Mouse (Mus musculus) lung, embryonic 15.5 days (tissue): ENCODE measurements around the gene Gng3. TPM values are rescaled to one million over a fixed set of nuclear protein-coding genes. Genes with fewer than 3 reads are reported as not detected.
"Not testable (repeated sequence)": the region's sequence is repeated elsewhere in the genome, so short reads cannot be mapped to it uniquely, and the experiment has no call there.

Source experiments
- ATAC-seq: fragments of 200-750 bp; cut with Nextera tagmentation; 2 replicates; pipeline ENCODE4 v1.8.0; 2017; ENCODE audit warnings: moderate number of reproducible peaks, borderline replicate concordance; ENCODE audit not compliant: low FRiP score, low TSS enrichment; ENCODE audit errors: extremely low read depth
- H3K27ac ChIP-seq: fragments of 300-500 bp; sonication (generic); 2 replicates; pipeline ENCODE4 v1.5.1; 2015; ENCODE audit warnings: moderate library complexity, mild to moderate bottlenecking, inconsistent platforms
- H3K27me3 ChIP-seq: fragments of 300-500 bp; sonication (generic); 2 replicates; pipeline ENCODE4 v1.6.1; 2015; ENCODE audit warnings: inconsistent platforms
- H3K36me3 ChIP-seq: fragments of 300-500 bp; sonication (generic); 2 replicates; pipeline ENCODE4 v1.6.1; 2015; ENCODE audit warnings: inconsistent platforms
- H3K4me1 ChIP-seq: fragments of 300-500 bp; sonication (generic); 2 replicates; pipeline ENCODE4 v1.6.1; 2015; ENCODE audit warnings: inconsistent platforms
- H3K4me2 ChIP-seq: fragments of 300-500 bp; sonication (generic); 2 replicates; pipeline ENCODE4 v1.6.1; 2015; ENCODE audit warnings: inconsistent platforms, mild to moderate bottlenecking, moderate library complexity
- H3K4me3 ChIP-seq: fragments of 300-500 bp; sonication (generic); 2 replicates; pipeline ENCODE4 v1.5.1; 2015; ENCODE audit warnings: mild to moderate bottlenecking, inconsistent platforms
- H3K9ac ChIP-seq: fragments of 300-500 bp; sonication (generic); 2 replicates; pipeline ENCODE4 v1.6.1; 2015; ENCODE audit warnings: inconsistent platforms
- H3K9me3 ChIP-seq: fragments of 300-500 bp; sonication (generic); 2 replicates; pipeline ENCODE4 v1.6.1; 2016; ENCODE audit warnings: inconsistent platforms
- WGBS: fragments of 180-500 bp; shearing (Covaris S2); methylation state at CpG from one replicate; pipeline ENCODE4 v1.1.7; 2015; 5-methylcytosine and 5-hydroxymethylcytosine counted together
- polyA plus RNA-seq: library from polyadenylated mRNA; unstranded; fragments of >200 nt; fragmentation: Nextera tagmentation; extraction: Ambion mirVana; gene quantifications from 2 replicates; pipeline ENCODE4 v1.2.1, GENCODE M21; 2015

The Gng3 gene
- polyA plus RNA-seq, 1 experiment from 2014 or later = 2.5 TPM

DNA sequence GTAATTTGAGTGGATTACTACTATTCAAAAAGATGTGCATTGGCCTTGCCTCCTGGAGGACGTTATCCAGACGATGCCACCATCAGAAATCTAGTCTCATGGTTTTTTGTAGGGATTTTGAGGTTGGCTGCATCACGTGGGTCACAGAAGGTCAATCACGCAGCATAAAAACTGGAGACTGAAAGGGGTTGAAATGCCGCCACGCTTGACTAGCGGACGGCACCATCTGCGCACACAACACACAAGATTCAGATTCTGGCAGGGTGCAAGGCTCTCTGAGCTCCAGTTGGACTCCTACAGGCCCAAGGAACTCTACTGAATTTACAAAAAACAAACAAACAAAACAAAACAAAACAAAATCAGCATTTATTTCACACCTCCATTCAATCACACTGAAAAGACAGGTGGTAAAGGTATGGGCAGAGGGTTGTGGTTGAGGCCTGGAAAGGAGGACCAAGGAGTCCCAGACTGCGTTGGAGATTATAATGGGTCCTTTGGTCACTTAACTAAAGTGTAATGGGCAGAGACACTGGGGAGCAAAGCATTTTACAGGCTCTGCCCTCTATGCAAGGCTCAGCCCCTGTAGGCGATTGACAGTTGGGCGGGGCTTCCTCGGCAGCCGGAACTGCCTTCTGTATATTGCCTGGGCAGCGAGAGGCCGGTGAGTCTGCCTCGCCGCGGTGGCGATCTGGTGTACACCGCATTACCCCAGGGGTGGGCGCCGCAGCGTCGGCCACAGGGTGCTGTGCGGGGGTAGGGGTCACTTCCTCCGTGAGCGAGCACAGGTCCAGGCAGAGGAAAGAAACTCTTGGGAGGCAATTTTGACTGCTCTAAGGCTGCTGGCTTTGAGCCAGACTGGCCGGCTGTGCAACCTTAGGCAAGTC lies 1.2 kb upstream of the Gng3 start:
- ATAC-seq = peak; percentile 66; the same call in 1 of the 2 replicates
- Histone ChIP-seq H3K27me3 (no peaks in the 10 kb centered on the region), H3K27ac (no peak overlapping the region), H3K9me3 (no peaks in the 10 kb centered on the region), H3K4me3 (peak overlapping the region; percentile 53), H3K9ac (peak overlapping the region; percentile 48), H3K4me1 (peaks cover 23% of the 10 kb centered on the region), H3K36me3 (0 out of 2 replicates have a peak, but pooled peaks cover 5% of the 10 kb centered on the region), H3K4me2 (peak overlapping the region; percentile 81)
- WGBS = 27% methylated on average over 29 of the region's 29 CpGs

DNA sequence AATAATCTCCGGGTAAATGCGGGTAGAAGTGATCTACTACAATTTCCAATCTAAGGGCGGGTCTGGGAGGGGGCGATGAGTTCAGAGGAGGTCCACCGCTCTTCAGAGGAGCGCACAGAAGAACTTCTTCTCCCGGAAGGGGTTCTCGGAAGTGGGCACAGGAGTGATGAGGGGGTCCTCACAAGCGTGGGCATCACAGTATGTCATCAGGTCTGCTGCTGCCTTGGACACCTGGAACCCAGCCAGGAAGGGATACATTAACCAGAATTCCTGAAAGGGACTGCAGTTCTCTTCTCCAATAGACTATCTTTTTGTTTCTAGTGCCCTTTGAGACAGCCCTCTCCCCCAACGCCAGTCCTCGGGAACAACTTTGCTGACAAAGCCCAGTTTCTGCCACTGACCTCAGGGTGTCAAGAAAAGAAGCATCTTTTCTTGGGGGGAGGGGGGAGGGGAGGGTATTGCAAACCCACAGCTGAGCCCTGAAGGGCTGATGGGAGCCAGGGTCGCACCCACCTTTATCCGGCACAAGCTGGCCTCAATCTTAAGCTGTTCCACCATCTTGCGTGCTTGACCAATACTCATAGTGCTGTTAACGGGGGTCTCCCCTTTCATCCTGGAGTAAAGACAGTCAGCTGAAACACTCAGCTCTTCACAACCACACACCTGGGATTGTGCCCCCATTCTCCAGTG lies 808 bp downstream of the Gng3 start:
- H3K27ac ChIP-seq = peak overlapping the region; percentile 98
- 15% methylated on average over 15 of the region's 15 CpGs for WGBS
- peak overlapping the region; percentile 86 for H3K4me2 ChIP-seq
- H3K9me3 ChIP-seq = no peaks in the 10 kb centered on the region
- H3K4me3 ChIP-seq = peak overlapping the region; percentile 59
- ATAC-seq = peak; percentile 16; the same call in 1 of the 2 replicates
- no peaks in the 10 kb centered on the region for H3K27me3 ChIP-seq
- H3K36me3 ChIP-seq = peaks cover 23% of the 10 kb centered on the region
- peak overlapping the region; percentile 72 for H3K9ac ChIP-seq
- peaks cover 23% of the 10 kb centered on the region for H3K4me1 ChIP-seq

DNA sequence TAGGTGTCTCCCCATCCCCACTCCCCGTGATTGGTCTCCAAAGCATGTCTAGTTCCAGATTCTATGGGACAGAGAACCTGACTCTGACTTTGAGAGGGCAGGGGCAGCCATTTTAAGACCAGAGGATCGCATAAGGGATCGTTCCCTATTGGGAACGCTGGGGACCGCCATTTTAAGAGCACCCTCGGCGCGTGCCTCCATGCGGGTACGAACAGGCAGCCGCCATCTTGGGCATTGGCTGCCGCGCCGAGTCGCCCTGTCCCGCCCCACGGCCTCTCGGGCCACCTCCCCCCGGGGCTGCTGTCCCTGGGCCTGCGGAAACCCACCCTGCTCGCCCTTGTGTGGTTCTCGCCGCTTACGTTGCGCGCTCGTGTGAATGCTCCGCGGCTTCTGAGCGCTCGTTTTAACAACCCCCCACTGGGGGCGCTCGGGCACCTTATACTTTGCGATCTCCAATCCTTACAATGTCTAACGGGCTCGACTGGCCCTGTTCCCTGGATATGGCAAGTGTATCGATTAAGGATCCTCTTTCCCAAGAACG lies 1.7 kb downstream of the Gng3 start, which contains the start of gene Bscl2:
TSS of gene Bscl2 (plus strand) at position 217 of the 541 bp plus-strand sequence.
- H3K36me3 ChIP-seq = peaks cover 26% of the 10 kb centered on the region
- under 1% methylated on average over 37 of the region's 38 CpGs for WGBS
- ATAC-seq = peak; percentile 79
- peak within 1 kb of the TSS; percentile 72 for H3K9ac ChIP-seq
- H3K4me2 ChIP-seq = peak within 1 kb of the TSS; percentile 86
- H3K9me3 ChIP-seq = no peaks in the 10 kb centered on the region
- no peaks in the 10 kb centered on the region for H3K27me3 ChIP-seq
- peaks cover 23% of the 10 kb centered on the region for H3K4me1 ChIP-seq
- peak within 1 kb of the TSS; percentile 98 for H3K27ac ChIP-seq
- peak within 1 kb of the TSS; percentile 59 for H3K4me3 ChIP-seq

DNA sequence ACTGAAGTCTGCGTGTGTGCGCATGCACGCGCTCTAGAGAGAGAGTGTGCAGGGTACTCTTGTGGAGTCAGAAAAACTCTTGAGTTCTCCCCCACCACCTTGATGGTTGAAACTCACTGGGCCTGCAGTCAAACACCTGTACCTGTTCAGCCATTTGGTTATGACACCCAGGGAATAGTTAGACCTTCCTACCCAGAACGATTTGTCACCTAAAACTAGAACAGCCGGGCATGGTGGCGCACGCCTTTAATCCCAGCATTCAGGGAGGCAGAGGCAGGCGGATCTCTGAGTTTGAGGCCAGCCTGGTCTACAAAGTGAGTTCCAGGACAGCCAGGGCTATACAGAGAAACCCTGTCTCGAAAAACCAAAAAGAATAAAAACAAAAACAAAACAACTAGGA lies 2.7 kb downstream of the Gng3 start:
- H3K9me3 ChIP-seq, H3K4me3 ChIP-seq, H3K27me3 ChIP-seq, H3K4me2 ChIP-seq, ATAC-seq, H3K9ac ChIP-seq, H3K27ac ChIP-seq: not testable (repeated sequence)
- peaks cover 23% of the 10 kb centered on the region for H3K4me1 ChIP-seq
- 96% methylated on average over 10 of the region's 10 CpGs for WGBS
- H3K36me3 ChIP-seq = peaks cover 35% of the 10 kb centered on the region

DNA sequence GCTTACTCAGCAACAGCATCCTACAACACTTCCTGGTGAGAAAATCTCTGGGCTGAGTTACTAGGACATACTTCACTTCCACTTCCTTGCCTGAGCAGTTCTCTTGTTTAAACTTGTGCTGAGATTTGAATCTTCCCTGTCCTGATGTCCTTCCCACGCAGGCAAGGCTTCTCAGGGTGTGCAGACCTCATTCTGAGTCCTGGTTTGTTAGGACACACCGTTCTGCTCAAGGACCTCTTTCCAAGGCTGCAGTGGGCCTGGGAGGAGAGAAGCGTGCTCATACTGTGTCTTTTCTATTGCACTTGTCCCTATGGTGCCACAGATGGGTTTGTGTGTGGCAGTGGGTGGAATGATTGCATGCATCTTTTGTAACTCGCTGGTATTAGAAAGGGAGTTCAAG lies 6.0 kb downstream of the Gng3 start:
- Histone ChIP-seq H3K9me3 (no peaks in the 10 kb centered on the region), H3K4me3 (no peak overlapping the region), H3K9ac (no peak overlapping the region), H3K4me2 (no peak overlapping the region), H3K27me3 (no peaks in the 10 kb centered on the region), H3K4me1 (0 out of 2 replicates have a peak, but pooled peaks cover under 1% of the 10 kb centered on the region), H3K27ac (no peak overlapping the region), H3K36me3 (peaks cover 69% of the 10 kb centered on the region)
- 88% methylated on average over 4 of the region's 4 CpGs for WGBS
- ATAC-seq = no peak

DNA sequence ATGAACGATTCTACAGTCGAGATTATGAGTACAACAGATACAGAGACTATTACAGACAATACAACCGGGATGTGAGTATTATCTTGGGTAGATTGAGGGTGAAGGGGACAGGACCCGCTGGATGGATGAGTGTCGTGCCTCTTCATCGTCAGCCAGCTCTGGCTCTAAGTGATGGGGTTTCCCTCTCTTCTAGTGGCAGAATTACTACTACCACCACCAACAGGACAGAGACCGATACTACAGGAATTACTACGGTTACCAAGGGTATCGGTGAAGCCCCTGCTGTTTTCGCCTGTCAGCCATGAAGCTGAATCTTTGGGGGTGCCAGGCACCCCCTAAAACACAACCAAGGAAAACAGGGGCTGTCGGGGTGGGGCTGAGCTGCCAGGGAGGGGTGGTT lies 7.7 kb downstream of the Gng3 start:
- H3K27ac ChIP-seq = no peak overlapping the region
- no peak overlapping the region for H3K9ac ChIP-seq
- peaks cover 86% of the 10 kb centered on the region for H3K36me3 ChIP-seq
- 79% methylated on average over 11 of the region's 11 CpGs for WGBS
- H3K9me3 ChIP-seq = no peaks in the 10 kb centered on the region
- no peaks in the 10 kb centered on the region for H3K4me1 ChIP-seq
- H3K4me3 ChIP-seq = no peak overlapping the region
- no peaks in the 10 kb centered on the region for H3K27me3 ChIP-seq
- no peak overlapping the region for H3K4me2 ChIP-seq
- ATAC-seq = no peak

DNA sequence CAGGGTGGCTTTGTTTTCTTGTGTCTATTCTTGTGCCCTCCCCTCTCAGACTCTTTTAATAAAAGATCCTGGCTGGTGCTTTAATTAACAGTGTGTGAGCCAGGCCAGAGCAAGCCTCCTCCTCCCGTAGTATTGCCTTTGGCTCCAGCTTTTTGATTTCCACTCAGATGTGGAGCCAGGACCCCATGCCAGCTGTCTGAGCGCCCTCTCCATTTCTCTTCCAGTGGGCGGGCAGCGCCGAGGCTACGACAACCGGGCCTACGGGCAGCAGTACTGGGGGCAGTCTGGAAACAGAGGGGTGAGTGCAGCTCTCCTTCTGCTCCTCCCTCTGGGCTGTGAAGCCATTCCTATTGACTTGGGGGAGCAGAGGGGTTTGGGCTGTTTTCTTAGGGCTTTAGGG lies 8.3 kb downstream of the Gng3 start:
- Histone ChIP-seq H3K9me3 (no peaks in the 10 kb centered on the region), H3K27ac (no peak overlapping the region), H3K27me3 (no peaks in the 10 kb centered on the region)

DNA sequence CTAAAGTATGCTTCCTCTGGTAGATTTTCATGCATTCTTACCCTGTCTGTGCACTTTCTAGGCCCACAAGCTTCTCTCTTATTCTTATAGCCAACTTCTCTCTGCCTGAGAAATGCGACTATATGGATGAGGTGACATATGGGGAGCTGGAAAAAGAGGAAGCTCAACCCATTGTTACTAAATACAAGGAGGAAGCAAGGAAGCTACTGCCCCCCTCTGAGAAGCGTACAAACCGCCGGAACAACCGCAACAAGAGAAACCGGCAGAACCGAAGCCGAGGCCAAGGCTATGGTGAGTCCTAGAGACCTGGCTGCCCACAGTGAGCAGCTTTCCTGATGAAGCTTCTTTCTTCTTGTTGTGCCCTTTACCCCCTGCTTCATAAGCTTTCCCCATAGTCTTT lies 9.3 kb downstream of the Gng3 start, which contains the start of gene AC129217.1:
TSS of gene AC129217.1 (plus strand) at position 114 of the 400 bp plus-strand sequence.
- H3K9me3 ChIP-seq = no peaks in the 10 kb centered on the region
- no peaks in the 10 kb centered on the region for H3K4me1 ChIP-seq
- H3K4me3 ChIP-seq = no peak within 1 kb of the TSS
- ATAC-seq = no peak
- 91% methylated on average over 8 of the region's 8 CpGs for WGBS
- H3K36me3 ChIP-seq = peaks cover 99% of the 10 kb centered on the region
- H3K27me3 ChIP-seq = no peaks in the 10 kb centered on the region
- H3K9ac ChIP-seq = no peak within 1 kb of the TSS
- no peak within 1 kb of the TSS for H3K27ac ChIP-seq
- no peak within 1 kb of the TSS for H3K4me2 ChIP-seq

More for the DNA sequence above, 8.3 kb downstream of the Gng3 start:
- peaks cover 92% of the 10 kb centered on the region for H3K36me3 ChIP-seq
- ATAC-seq = no peak
- H3K4me1 ChIP-seq = no peaks in the 10 kb centered on the region
- no peak overlapping the region for H3K4me2 ChIP-seq
- 90% methylated on average over 8 of the region's 8 CpGs for WGBS
- H3K9ac ChIP-seq = no peak overlapping the region
- H3K4me3 ChIP-seq = no peak overlapping the region

DNA sequence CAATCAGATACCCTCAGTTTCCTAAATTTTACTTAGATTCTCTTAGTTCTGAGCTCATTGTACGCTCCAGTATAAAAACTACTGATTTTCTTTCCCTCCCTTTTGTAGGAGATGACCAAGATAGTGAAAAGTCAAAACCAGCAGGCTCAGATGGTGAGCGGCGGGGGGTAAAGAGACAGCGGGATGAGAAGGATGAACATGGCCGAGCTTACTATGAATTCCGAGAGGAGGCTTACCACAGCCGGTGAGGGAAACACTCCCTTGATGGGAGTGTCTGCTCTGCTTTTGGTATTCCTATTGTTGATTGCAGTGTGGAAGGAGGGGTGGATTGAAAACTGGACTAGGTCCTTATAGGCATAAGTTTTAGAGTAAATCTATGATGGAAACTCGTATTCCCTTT lies 16.3 kb downstream of the Gng3 start:
- H3K4me1 ChIP-seq = peaks cover 20% of the 10 kb centered on the region
- H3K27ac ChIP-seq = no peak overlapping the region
- ATAC-seq = no peak
- 0 out of 2 replicates have a peak overlapping the region, but pooled peaks have one; percentile 10 for H3K9ac ChIP-seq
- no peaks in the 10 kb centered on the region for H3K27me3 ChIP-seq
- peak overlapping the region; percentile 66 for H3K4me2 ChIP-seq
- peak overlapping the region; percentile 96 for H3K4me3 ChIP-seq
- peaks cover 51% of the 10 kb centered on the region for H3K36me3 ChIP-seq
- 70% methylated on average over 8 of the region's 8 CpGs for WGBS
- no peaks in the 10 kb centered on the region for H3K9me3 ChIP-seq

DNA sequence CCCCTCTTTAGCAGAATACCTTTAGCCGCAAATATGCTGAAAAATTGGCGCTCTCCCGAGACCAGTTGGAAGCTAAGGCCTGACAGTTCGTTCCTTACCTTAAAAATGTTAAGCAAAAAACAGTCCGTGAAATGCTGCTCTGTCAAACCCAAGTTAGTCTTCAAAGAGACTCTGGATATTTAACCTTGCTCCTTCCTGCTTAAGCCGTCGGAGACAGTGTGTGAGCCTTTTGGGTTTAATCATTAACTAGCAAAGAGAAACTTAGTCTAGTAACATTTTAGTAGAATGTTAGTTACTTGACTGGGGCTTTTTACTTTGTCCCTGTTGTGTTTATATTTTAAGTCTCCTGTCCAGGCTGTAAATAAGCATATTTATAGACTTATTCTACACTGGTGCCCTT lies 17.8 kb downstream of the Gng3 start:
- Histone ChIP-seq H3K9ac (peak overlapping the region; percentile 97), H3K27ac (peak overlapping the region; percentile 100), H3K4me1 (peaks cover 32% of the 10 kb centered on the region), H3K9me3 (no peaks in the 10 kb centered on the region), H3K4me3 (peak overlapping the region; percentile 96), H3K27me3 (no peaks in the 10 kb centered on the region), H3K36me3 (peaks cover 35% of the 10 kb centered on the region), H3K4me2 (peak overlapping the region; percentile 66)
- WGBS = under 1% methylated on average over 7 of the region's 7 CpGs
- no peak for ATAC-seq

DNA sequence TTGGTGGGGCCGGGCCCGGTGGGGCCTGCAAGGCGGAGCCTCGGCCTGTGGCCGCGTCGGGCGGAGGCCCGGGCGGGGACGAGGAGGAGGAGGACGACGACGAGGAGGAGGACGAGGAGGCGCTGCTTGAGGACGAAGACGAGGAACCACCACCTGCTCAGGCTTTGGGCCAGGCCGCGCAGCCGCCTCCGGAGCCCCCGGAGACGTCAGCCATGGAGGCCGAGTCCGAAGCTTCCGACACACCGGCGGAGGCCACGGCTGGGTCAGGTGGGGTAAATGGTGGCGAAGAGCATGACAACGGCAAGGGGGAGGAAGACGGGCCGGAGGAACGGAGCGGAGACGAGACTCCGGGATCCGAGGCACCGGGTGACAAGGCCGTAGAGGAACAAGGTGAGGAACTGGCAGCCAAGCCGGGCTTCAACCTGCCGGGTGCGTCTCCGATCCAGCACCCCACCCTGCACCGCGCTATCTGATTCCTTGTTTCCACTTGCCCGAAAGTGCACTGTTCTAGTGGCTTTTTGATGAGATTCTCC lies 18.5 kb downstream of the Gng3 start:
- WGBS = under 1% methylated on average over 47 of the region's 48 CpGs
- peaks cover 34% of the 10 kb centered on the region for H3K36me3 ChIP-seq

More for the DNA sequence above, 18.5 kb downstream of the Gng3 start:
- peak overlapping the region; percentile 96 for H3K4me3 ChIP-seq
- H3K9ac ChIP-seq = peak overlapping the region; percentile 97
- ATAC-seq = no peak; the same call in 1 of the 2 replicates
- no peaks in the 10 kb centered on the region for H3K27me3 ChIP-seq
- H3K4me1 ChIP-seq = peaks cover 37% of the 10 kb centered on the region
- H3K9me3 ChIP-seq = no peaks in the 10 kb centered on the region
- peak overlapping the region; percentile 66 for H3K4me2 ChIP-seq
- H3K27ac ChIP-seq = peak overlapping the region; percentile 100
